Mouse (Mus musculus) midbrain, embryonic 12.5 days (tissue): ENCODE measurements around the gene Rbm47. TPM values are rescaled to one million over a fixed set of nuclear protein-coding genes. Genes with fewer than 3 reads are reported as not detected.

ENCODE experiments used
- ATAC-seq: fragments of 200-750 bp; cut with Nextera tagmentation; 2 replicates; pipeline ENCODE4 v1.8.0; 2017; ENCODE audit warnings: low read depth, moderate TSS enrichment, moderate library complexity; ENCODE audit not compliant: low FRiP score
- H3K27ac ChIP-seq: fragments of 300-500 bp; sonication (generic); replicated peaks from 2 replicates; pipeline ENCODE4 v1.5.1; 2016; ENCODE audit warnings: mild to moderate bottlenecking
- H3K27me3 ChIP-seq: fragments of 300-500 bp; sonication (generic); 2 replicates; pipeline ENCODE4 v1.6.1; 2016; ENCODE audit warnings: mild to moderate bottlenecking
- H3K36me3 ChIP-seq: fragments of 300-500 bp; sonication (generic); 2 replicates; pipeline ENCODE4 v1.6.1; 2016
- H3K4me1 ChIP-seq: fragments of 300-500 bp; sonication (generic); 2 replicates; pipeline ENCODE4 v1.6.1; 2016
- H3K4me2 ChIP-seq: fragments of 300-500 bp; sonication (generic); replicated peaks from 2 replicates; pipeline ENCODE4 v1.6.1; 2016; ENCODE audit warnings: mild to moderate bottlenecking, moderate library complexity
- H3K4me3 ChIP-seq: fragments of 300-500 bp; sonication (generic); 2 replicates; pipeline ENCODE4 v1.5.1; 2016; ENCODE audit warnings: mild to moderate bottlenecking
- H3K9ac ChIP-seq: fragments of 300-500 bp; sonication (generic); replicated peaks from 2 replicates; pipeline ENCODE4 v1.6.1; 2016; ENCODE audit warnings: mild to moderate bottlenecking, moderate library complexity
- H3K9me3 ChIP-seq: fragments of 300-500 bp; sonication (generic); 2 replicates; pipeline ENCODE4 v1.6.1; 2016; ENCODE audit warnings: mild to moderate bottlenecking
- WGBS: fragments of 180-500 bp; shearing (Covaris S2); methylation state at CpG from one replicate; pipeline ENCODE4 v1.1.7; 2016; 5-methylcytosine and 5-hydroxymethylcytosine counted together
- polyA plus RNA-seq: library from polyadenylated mRNA; unstranded; fragments of >200 nt; fragmentation: Nextera tagmentation; extraction: Ambion mirVana; gene quantifications from 2 replicates; pipeline ENCODE4 v1.2.1, GENCODE M21; 2016

The Rbm47 gene
- polyA plus RNA-seq, 1 experiment from 2014 or later = 2.6 TPM

- H3K4me2 ChIP-seq = no peak overlapping the region
- no peak overlapping the region for H3K4me3 ChIP-seq
- no peaks in the 10 kb centered on the region for H3K27me3 ChIP-seq
- ATAC-seq = no peak
- H3K4me1 ChIP-seq = no peaks in the 10 kb centered on the region
- no peaks in the 10 kb centered on the region for H3K36me3 ChIP-seq
- no peak overlapping the region for H3K27ac ChIP-seq
- H3K9ac ChIP-seq = no peak overlapping the region
- no peaks in the 10 kb centered on the region for H3K9me3 ChIP-seq
- WGBS = 71% methylated on average over 9 of the region's 9 CpGs
Observed at GRCm38 (mm10) chr5:66090037-66090436, 82.9 kb downstream of the Rbm47 start.

- no peak overlapping the region for H3K27ac ChIP-seq
- no peak overlapping the region for H3K4me2 ChIP-seq
- no peaks in the 10 kb centered on the region for H3K4me1 ChIP-seq
- H3K9ac ChIP-seq = no peak overlapping the region
- no peak overlapping the region for H3K4me3 ChIP-seq
- no peak for ATAC-seq
- H3K27me3 ChIP-seq = no peaks in the 10 kb centered on the region
- WGBS = 83% methylated on average over 4 of the region's 4 CpGs
- no peaks in the 10 kb centered on the region for H3K36me3 ChIP-seq
- H3K9me3 ChIP-seq = no peaks in the 10 kb centered on the region
Observed at GRCm38 (mm10) chr5:66089600-66089999, 83.3 kb downstream of the Rbm47 start.

- no peak for ATAC-seq
- no peak overlapping the region for H3K27ac ChIP-seq
- H3K4me2 ChIP-seq = no peak overlapping the region
- H3K4me3 ChIP-seq = no peak overlapping the region
- H3K9me3 ChIP-seq = no peaks in the 10 kb centered on the region
- WGBS = 85% methylated on average over 5 of the region's 5 CpGs
- H3K9ac ChIP-seq = no peak overlapping the region
- no peaks in the 10 kb centered on the region for H3K4me1 ChIP-seq
- H3K27me3 ChIP-seq = no peaks in the 10 kb centered on the region
- no peaks in the 10 kb centered on the region for H3K36me3 ChIP-seq
Observed at GRCm38 (mm10) chr5:66088902-66089295, 84.0 kb downstream of the Rbm47 start.

- H3K9ac ChIP-seq = no peak overlapping the region
- ATAC-seq = no peak
- no peaks in the 10 kb centered on the region for H3K4me1 ChIP-seq
- no peaks in the 10 kb centered on the region for H3K27me3 ChIP-seq
- no peaks in the 10 kb centered on the region for H3K9me3 ChIP-seq
- no peak overlapping the region for H3K4me2 ChIP-seq
- H3K27ac ChIP-seq = no peak overlapping the region
- 86% methylated on average over 4 of the region's 4 CpGs for WGBS
- no peaks in the 10 kb centered on the region for H3K36me3 ChIP-seq
- no peak overlapping the region for H3K4me3 ChIP-seq
Observed at GRCm38 (mm10) chr5:66088247-66088901, 84.5 kb downstream of the Rbm47 start.

GRCm38 (mm10) chr5:66086952-66087351, 86.0 kb downstream of the Rbm47 start:
- Histone ChIP-seq H3K27me3 (no peaks in the 10 kb centered on the region), H3K9ac (no peak overlapping the region), H3K36me3 (no peaks in the 10 kb centered on the region), H3K4me1 (no peaks in the 10 kb centered on the region), H3K4me2 (no peak overlapping the region), H3K4me3 (no peak overlapping the region), H3K9me3 (no peaks in the 10 kb centered on the region), H3K27ac (no peak overlapping the region)
- WGBS = 90% methylated on average over 9 of the region's 9 CpGs
- no peak for ATAC-seq

GRCm38 (mm10) chr5:66086304-66086703, 86.6 kb downstream of the Rbm47 start:
- WGBS = 92% methylated on average over 1 of the region's 1 CpGs
- no peak for ATAC-seq
- Histone ChIP-seq H3K4me3 (no peak overlapping the region), H3K9me3 (no peaks in the 10 kb centered on the region), H3K36me3 (no peaks in the 10 kb centered on the region), H3K4me1 (no peaks in the 10 kb centered on the region), H3K27me3 (no peaks in the 10 kb centered on the region), H3K4me2 (no peak overlapping the region), H3K9ac (no peak overlapping the region), H3K27ac (no peak overlapping the region)

GRCm38 (mm10) chr5:66085478-66085877, 87.4 kb downstream of the Rbm47 start:
- Histone ChIP-seq H3K4me3 (no peak overlapping the region), H3K9ac (no peak overlapping the region), H3K4me1 (no peaks in the 10 kb centered on the region), H3K36me3 (no peaks in the 10 kb centered on the region), H3K27ac (no peak overlapping the region), H3K9me3 (no peaks in the 10 kb centered on the region), H3K4me2 (no peak overlapping the region), H3K27me3 (no peaks in the 10 kb centered on the region)
- WGBS = 77% methylated on average over 4 of the region's 4 CpGs
- no peak for ATAC-seq

GRCm38 (mm10) chr5:66084541-66084940, 88.4 kb downstream of the Rbm47 start:
- Histone ChIP-seq H3K27ac (no peak overlapping the region), H3K4me1 (no peaks in the 10 kb centered on the region), H3K9ac (no peak overlapping the region), H3K27me3 (no peaks in the 10 kb centered on the region), H3K4me2 (no peak overlapping the region), H3K9me3 (no peaks in the 10 kb centered on the region), H3K4me3 (no peak overlapping the region), H3K36me3 (no peaks in the 10 kb centered on the region)
- WGBS = 88% methylated on average over 3 of the region's 3 CpGs
- no peak for ATAC-seq

- Histone ChIP-seq H3K4me1 (no peaks in the 10 kb centered on the region), H3K4me3 (no peak overlapping the region)
Observed at GRCm38 (mm10) chr5:66083350-66083749, 89.6 kb downstream of the Rbm47 start.

GRCm38 (mm10) chr5:66082229-66082572, 90.7 kb downstream of the Rbm47 start:
- Histone ChIP-seq H3K9me3 (no peaks in the 10 kb centered on the region), H3K36me3 (no peaks in the 10 kb centered on the region), H3K4me1 (no peaks in the 10 kb centered on the region), H3K27me3 (no peaks in the 10 kb centered on the region), H3K4me3 (no peak overlapping the region), H3K4me2 (no peak overlapping the region), H3K27ac (no peak overlapping the region), H3K9ac (no peak overlapping the region)
- 81% methylated on average over 11 of the region's 11 CpGs for WGBS
- ATAC-seq = no peak

More at GRCm38 (mm10) chr5:66083350-66083749, 89.6 kb downstream of the Rbm47 start:
- no peak overlapping the region for H3K4me2 ChIP-seq
- WGBS = 38% methylated on average over 7 of the region's 7 CpGs
- H3K27ac ChIP-seq = no peak overlapping the region
- H3K36me3 ChIP-seq = no peaks in the 10 kb centered on the region
- no peak for ATAC-seq
- H3K27me3 ChIP-seq = no peaks in the 10 kb centered on the region
- no peaks in the 10 kb centered on the region for H3K9me3 ChIP-seq
- no peak overlapping the region for H3K9ac ChIP-seq

GRCm38 (mm10) chr5:66081443-66082228, 91.3 kb downstream of the Rbm47 start:
- Histone ChIP-seq H3K36me3 (no peaks in the 10 kb centered on the region), H3K4me3 (no peak overlapping the region), H3K4me1 (no peaks in the 10 kb centered on the region), H3K9me3 (no peaks in the 10 kb centered on the region), H3K9ac (no peak overlapping the region), H3K27me3 (no peaks in the 10 kb centered on the region), H3K4me2 (no peak overlapping the region), H3K27ac (no peak overlapping the region)
- no peak for ATAC-seq
- WGBS = 81% methylated on average over 19 of the region's 19 CpGs

GRCm38 (mm10) chr5:66080529-66081220, 92.2 kb downstream of the Rbm47 start:
- H3K27ac ChIP-seq = no peak overlapping the region
- no peaks in the 10 kb centered on the region for H3K36me3 ChIP-seq
- no peak overlapping the region for H3K9ac ChIP-seq
- H3K27me3 ChIP-seq = no peaks in the 10 kb centered on the region
- H3K4me2 ChIP-seq = no peak overlapping the region
- H3K4me3 ChIP-seq = no peak overlapping the region
- 91% methylated on average over 17 of the region's 17 CpGs for WGBS
- no peaks in the 10 kb centered on the region for H3K4me1 ChIP-seq
- no peak for ATAC-seq
- no peaks in the 10 kb centered on the region for H3K9me3 ChIP-seq
